Mouse (Mus musculus) spleen, adult 2 months (tissue): ENCODE data around the gene Dennd1c.

Experiments
- CTCF ChIP-seq: fragments of 200-500 bp; IDR thresholded peaks from 2 replicates; pipeline ENCODE4 v1.5.1; 2011; ENCODE audit warnings: mild to moderate bottlenecking, inconsistent platforms; ENCODE audit not compliant: insufficient read depth, insufficient read length, insufficient replicate concordance; ENCODE audit errors: extremely low read depth
- POLR2A ChIP-seq: fragments of 200-500 bp; IDR thresholded peaks from 2 replicates; pipeline ENCODE4 v1.6.1; 2011; ENCODE audit warnings: low read depth, low read length, inconsistent platforms

- TF ChIP-seq CTCF (no peak), POLR2A (no peak)
Observed at GRCm38 (mm10) chr17:57061069-57061468, 17.2 kb downstream of the Dennd1c start.
